Mouse (Mus musculus) forebrain, embryonic 12.5 days (tissue): ENCODE results near the gene Syne4. TPM values are rescaled to one million over a fixed set of nuclear protein-coding genes. Genes with fewer than 3 reads are reported as not detected.

Source experiments
- ATAC-seq: fragments of 200-750 bp; cut with Nextera tagmentation; 2 replicates; pipeline ENCODE4 v1.8.0; 2017; ENCODE audit warnings: moderate TSS enrichment; ENCODE audit not compliant: low FRiP score
- H3K27ac ChIP-seq: fragments of 300-500 bp; sonication (generic); 2 replicates; pipeline ENCODE4 v1.5.1; 2016; ENCODE audit warnings: mild to moderate bottlenecking
- H3K27me3 ChIP-seq: fragments of 300-500 bp; sonication (generic); 2 replicates; pipeline ENCODE4 v1.6.1; 2016; ENCODE audit warnings: mild to moderate bottlenecking
- H3K36me3 ChIP-seq: fragments of 300-500 bp; sonication (generic); replicated peaks from 2 replicates; pipeline ENCODE4 v1.6.1; 2016; ENCODE audit warnings: mild to moderate bottlenecking
- H3K4me1 ChIP-seq: fragments of 300-500 bp; sonication (generic); 2 replicates; pipeline ENCODE4 v1.6.1; 2016
- H3K4me2 ChIP-seq: fragments of 300-500 bp; sonication (generic); 2 replicates; pipeline ENCODE4 v1.6.1; 2016; ENCODE audit warnings: mild to moderate bottlenecking, moderate library complexity
- H3K4me3 ChIP-seq: fragments of 300-500 bp; sonication (generic); replicated peaks from 2 replicates; pipeline ENCODE4 v1.5.1; 2016; ENCODE audit warnings: mild to moderate bottlenecking
- H3K9ac ChIP-seq: fragments of 300-500 bp; sonication (generic); 2 replicates; pipeline ENCODE4 v1.6.1; 2016; ENCODE audit warnings: mild to moderate bottlenecking
- H3K9me3 ChIP-seq: fragments of 300-500 bp; sonication (generic); 2 replicates; pipeline ENCODE4 v1.6.1; 2016
- WGBS: fragments of 180-500 bp; shearing (Covaris S2); methylation state at CpG from one replicate; pipeline ENCODE4 v1.1.7; 2016; 5-methylcytosine and 5-hydroxymethylcytosine counted together
- polyA plus RNA-seq: library from polyadenylated mRNA; unstranded; fragments of >200 nt; fragmentation: Nextera tagmentation; extraction: Ambion mirVana; gene quantifications from 2 replicates; pipeline ENCODE4 v1.2.1, GENCODE M21; 2016

The Syne4 gene
- polyA plus RNA-seq, 1 experiment from 2014 or later = 21.8 TPM

- peaks cover 12% of the 10 kb centered on the region for H3K4me1 ChIP-seq
- ATAC-seq = no peak
- WGBS = 68% methylated on average over 8 of the region's 8 CpGs
Observed at GRCm38 (mm10) chr7:30286701-30287410, 27.8 kb upstream of the Syne4 start.

DNA sequence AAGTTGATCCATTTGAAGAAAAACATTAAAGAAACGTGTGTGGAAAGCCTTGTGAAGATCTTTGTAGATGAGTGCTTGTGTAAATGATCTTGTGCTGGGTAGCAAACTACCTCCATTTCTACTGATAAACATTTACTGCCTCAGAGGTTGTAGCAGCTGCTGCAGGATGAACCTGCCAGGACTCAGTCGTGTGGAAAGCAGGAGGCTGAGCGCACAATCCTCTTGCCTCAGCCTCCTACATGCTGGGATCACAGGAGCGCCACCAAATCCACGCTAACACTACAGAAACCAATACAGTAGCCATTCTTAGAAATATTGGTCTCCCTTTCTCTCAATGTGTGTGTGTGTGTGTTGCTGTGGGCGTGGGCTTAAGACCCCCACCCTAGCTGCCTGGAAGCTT is 26.6 kb upstream of the Syne4 start:
- Histone ChIP-seq H3K9me3 (no peaks in the 10 kb centered on the region), H3K9ac (no peak overlapping the region), H3K4me2 (no peak overlapping the region), H3K4me1 (peaks cover 22% of the 10 kb centered on the region), H3K4me3 (no peak overlapping the region), H3K27me3 (peaks cover 3% of the 10 kb centered on the region; the same call in 1 of the 2 replicates), H3K36me3 (peaks cover 5% of the 10 kb centered on the region; the same call in 1 of the 2 replicates), H3K27ac (no peak overlapping the region)
- no peak for ATAC-seq
- WGBS = 68% methylated on average over 6 of the region's 6 CpGs

More at GRCm38 (mm10) chr7:30286701-30287410, 27.8 kb upstream of the Syne4 start:
- Histone ChIP-seq H3K27me3 (peaks cover 3% of the 10 kb centered on the region; the same call in 1 of the 2 replicates), H3K27ac (no peak overlapping the region), H3K4me2 (no peak overlapping the region), H3K4me3 (no peak overlapping the region), H3K9ac (no peak overlapping the region), H3K36me3 (no peaks in the 10 kb centered on the region), H3K9me3 (no peaks in the 10 kb centered on the region)

DNA sequence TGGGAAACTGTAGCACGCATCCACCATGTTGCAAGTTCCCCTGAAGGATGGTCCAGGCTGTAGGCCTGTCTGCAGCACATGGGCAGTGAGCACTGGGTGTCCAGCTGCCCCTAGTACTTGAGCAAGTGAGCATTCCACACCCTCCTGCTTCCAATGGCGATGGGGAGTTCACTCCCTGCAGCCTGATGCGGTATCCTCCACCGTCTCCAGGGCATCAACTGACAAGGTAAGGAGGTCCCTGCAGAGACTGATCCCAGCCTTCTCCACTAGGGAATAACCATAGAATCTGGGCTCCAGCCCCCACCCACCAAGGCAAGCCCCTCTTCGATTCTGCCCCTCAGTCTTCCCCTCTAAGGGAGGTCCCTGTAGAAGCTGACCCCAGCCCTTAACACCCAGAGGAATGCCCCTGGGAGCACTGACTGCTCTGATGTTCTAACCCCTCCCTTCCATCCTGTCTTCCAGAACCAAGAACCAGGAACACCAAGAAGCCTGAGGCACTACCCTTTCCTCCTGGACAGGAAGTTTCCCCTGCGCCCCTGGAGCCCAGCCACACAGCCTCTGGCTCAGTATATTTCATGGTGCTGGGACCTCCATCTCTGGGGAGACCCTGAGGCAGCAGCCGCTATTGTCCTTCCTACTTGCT is 25.4 kb upstream of the Syne4 start:
- H3K9me3 ChIP-seq = no peaks in the 10 kb centered on the region
- peaks cover 31% of the 10 kb centered on the region for H3K4me1 ChIP-seq
- WGBS = 73% methylated on average over 7 of the region's 7 CpGs
- no peak for ATAC-seq
- H3K4me2 ChIP-seq = no peak overlapping the region
- H3K27ac ChIP-seq = no peak overlapping the region
- H3K36me3 ChIP-seq = peaks cover 6% of the 10 kb centered on the region; the same call in 1 of the 2 replicates
- no peak overlapping the region for H3K9ac ChIP-seq
- H3K27me3 ChIP-seq = peaks cover 3% of the 10 kb centered on the region; the same call in 1 of the 2 replicates
- no peak overlapping the region for H3K4me3 ChIP-seq

DNA sequence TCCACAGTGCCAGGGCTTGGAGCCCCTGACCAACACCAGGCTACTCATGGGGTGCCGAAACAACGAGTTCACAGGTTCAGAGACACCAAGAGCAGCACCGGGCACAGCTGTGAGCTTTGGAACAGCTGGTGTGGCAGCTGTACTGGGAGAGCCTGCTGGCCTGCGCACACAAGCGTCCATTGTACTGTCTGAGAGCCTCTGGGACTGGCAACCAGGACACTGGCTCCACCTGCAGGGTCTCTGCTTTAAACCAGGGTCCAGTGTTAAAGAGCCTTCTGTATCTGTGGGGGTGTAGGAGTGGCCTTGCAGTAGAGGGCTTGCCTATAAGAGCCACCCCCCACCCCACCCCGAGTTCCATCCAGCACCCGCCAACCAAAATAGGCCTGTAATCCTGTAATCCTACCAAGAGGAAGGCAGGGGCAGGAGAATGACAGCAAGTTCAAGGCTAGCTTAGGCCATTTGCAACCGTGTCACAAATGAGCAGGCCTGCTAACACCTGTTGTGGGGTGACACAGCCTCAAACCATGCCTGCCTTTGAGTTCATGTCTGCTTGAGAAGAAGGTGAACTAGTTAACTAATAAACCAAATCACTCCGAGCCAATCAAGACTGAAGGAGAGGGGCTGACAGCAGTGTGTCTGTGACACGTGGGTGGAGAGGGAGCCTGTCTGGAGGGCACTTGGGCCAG is 24.8 kb upstream of the Syne4 start:
- WGBS = 43% methylated on average over 10 of the region's 10 CpGs
- Histone ChIP-seq H3K9me3 (no peaks in the 10 kb centered on the region), H3K27ac (no peak overlapping the region), H3K36me3 (peaks cover 13% of the 10 kb centered on the region), H3K4me2 (no peak overlapping the region), H3K4me3 (no peak overlapping the region), H3K9ac (peak overlapping the region; percentile 25; the same call in 1 of the 2 replicates), H3K4me1 (peaks cover 36% of the 10 kb centered on the region), H3K27me3 (peaks cover 3% of the 10 kb centered on the region; the same call in 1 of the 2 replicates)
- ATAC-seq = no peak

- peaks cover 3% of the 10 kb centered on the region; the same call in 1 of the 2 replicates for H3K27me3 ChIP-seq
- peak within 1 kb of the TSS; percentile 96 for H3K9ac ChIP-seq
- H3K4me1 ChIP-seq = peaks cover 36% of the 10 kb centered on the region
- peak within 1 kb of the TSS; percentile 88 for H3K4me3 ChIP-seq
- peak within 1 kb of the TSS; percentile 89 for H3K4me2 ChIP-seq
- peaks cover 29% of the 10 kb centered on the region for H3K36me3 ChIP-seq
- H3K9me3 ChIP-seq = no peaks in the 10 kb centered on the region
- peak; percentile 88 for ATAC-seq
- WGBS = 6% methylated on average over 35 of the region's 35 CpGs
- peak within 1 kb of the TSS; percentile 87 for H3K27ac ChIP-seq
Observed at GRCm38 (mm10) chr7:30291215-30292131, 23.1 kb upstream of the Syne4 start, which contains the start of gene Clip3. TSS of gene Clip3 (plus strand) at chr7:30291728.

DNA sequence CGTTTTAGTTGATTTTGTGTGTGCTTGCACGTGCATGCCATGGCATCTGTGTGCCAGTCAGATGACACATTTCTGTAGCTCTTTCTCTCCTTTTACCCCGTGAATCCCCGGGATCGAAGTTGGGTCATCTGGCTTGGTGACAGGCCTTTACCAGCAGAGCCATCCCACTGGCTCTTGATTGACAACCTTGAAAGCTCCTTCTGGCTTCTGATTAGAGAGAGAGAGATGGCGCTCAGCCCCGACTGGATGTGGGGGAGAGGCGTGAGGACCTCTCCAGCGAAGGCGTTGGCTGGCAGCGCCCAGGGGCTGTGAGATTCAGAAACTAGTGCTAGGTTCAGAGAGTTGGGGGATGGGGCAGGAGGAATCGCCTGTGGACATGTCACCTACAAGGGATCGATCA is 20.8 kb upstream of the Syne4 start:
- Histone ChIP-seq H3K27ac (no peak overlapping the region), H3K27me3 (no peaks in the 10 kb centered on the region), H3K9me3 (no peaks in the 10 kb centered on the region), H3K9ac (no peak overlapping the region), H3K4me3 (no peak overlapping the region), H3K4me1 (peaks cover 36% of the 10 kb centered on the region), H3K4me2 (no peak overlapping the region), H3K36me3 (peaks cover 52% of the 10 kb centered on the region)
- WGBS = 84% methylated on average over 13 of the region's 13 CpGs
- ATAC-seq = no peak

DNA sequence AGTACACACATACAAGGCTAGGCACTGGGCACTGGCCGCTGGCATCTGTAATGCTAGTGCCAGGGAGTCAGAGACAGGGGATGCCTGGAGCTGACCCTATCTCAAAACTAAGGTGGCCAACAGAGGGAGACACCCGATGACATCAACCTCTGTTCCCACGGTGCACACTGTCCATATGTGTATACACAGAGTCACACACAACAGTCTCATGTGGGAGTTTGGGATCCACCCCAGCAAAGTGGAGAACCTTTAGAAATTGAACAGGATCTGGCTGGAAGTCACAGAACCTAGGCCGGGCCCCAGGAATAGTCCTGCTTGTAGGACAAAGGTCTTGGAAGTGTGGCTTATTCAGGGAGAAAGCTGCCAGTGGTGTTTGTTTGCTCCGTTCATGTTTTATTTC is 20.3 kb upstream of the Syne4 start:
- 94% methylated on average over 5 of the region's 5 CpGs for WGBS
- Histone ChIP-seq H3K4me3 (no peak overlapping the region), H3K27me3 (no peaks in the 10 kb centered on the region), H3K27ac (no peak overlapping the region), H3K36me3 (peaks cover 57% of the 10 kb centered on the region), H3K4me2 (no peak overlapping the region), H3K4me1 (peaks cover 35% of the 10 kb centered on the region), H3K9me3 (no peaks in the 10 kb centered on the region), H3K9ac (no peak overlapping the region)
- no peak for ATAC-seq

- Histone ChIP-seq H3K4me2 (no peak overlapping the region), H3K27me3 (no peaks in the 10 kb centered on the region), H3K4me1 (peaks cover 29% of the 10 kb centered on the region), H3K9ac (no peak overlapping the region), H3K9me3 (no peaks in the 10 kb centered on the region), H3K4me3 (no peak overlapping the region), H3K27ac (no peak overlapping the region), H3K36me3 (peaks cover 65% of the 10 kb centered on the region)
- ATAC-seq = no peak
- 80% methylated on average over 10 of the region's 10 CpGs for WGBS
Observed at GRCm38 (mm10) chr7:30295103-30295502, 19.5 kb upstream of the Syne4 start.

- no peak overlapping the region for H3K27ac ChIP-seq
- H3K4me1 ChIP-seq = peaks cover 24% of the 10 kb centered on the region
- H3K27me3 ChIP-seq = no peaks in the 10 kb centered on the region
- 96% methylated on average over 15 of the region's 15 CpGs for WGBS
- H3K4me2 ChIP-seq = no peak overlapping the region
- no peak for ATAC-seq
- H3K36me3 ChIP-seq = peaks cover 80% of the 10 kb centered on the region
- no peak overlapping the region for H3K4me3 ChIP-seq
- H3K9ac ChIP-seq = no peak overlapping the region
- H3K9me3 ChIP-seq = no peaks in the 10 kb centered on the region
Observed at GRCm38 (mm10) chr7:30296816-30297215, 17.8 kb upstream of the Syne4 start.

DNA sequence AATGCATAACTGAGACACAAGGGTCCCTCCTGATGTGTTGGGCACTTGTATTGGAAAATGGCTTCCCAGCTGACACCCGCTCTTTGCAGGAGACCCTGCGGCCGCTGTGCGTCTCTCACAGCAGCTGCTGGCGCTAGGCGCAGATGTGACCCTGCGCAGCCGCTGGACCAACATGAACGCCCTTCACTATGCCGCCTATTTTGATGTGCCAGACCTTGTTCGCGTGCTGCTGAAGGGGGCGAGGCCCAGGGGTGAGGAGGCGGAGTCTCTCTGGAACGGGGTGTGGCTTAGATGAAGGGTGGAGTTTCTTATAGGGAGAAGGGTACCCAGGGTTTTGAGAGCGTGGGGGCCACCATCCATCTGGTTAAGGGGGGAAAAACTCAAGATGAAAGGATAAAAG is 17.3 kb upstream of the Syne4 start:
- H3K4me3 ChIP-seq = no peak overlapping the region
- 87% methylated on average over 16 of the region's 16 CpGs for WGBS
- no peaks in the 10 kb centered on the region for H3K27me3 ChIP-seq
- no peak overlapping the region for H3K4me2 ChIP-seq
- no peak overlapping the region for H3K27ac ChIP-seq
- H3K36me3 ChIP-seq = peaks cover 85% of the 10 kb centered on the region
- H3K9ac ChIP-seq = no peak overlapping the region
- no peaks in the 10 kb centered on the region for H3K9me3 ChIP-seq
- H3K4me1 ChIP-seq = peaks cover 22% of the 10 kb centered on the region
- ATAC-seq = no peak

GRCm38 (mm10) chr7:30300914-30301313 is 13.7 kb upstream of the Syne4 start:
- Histone ChIP-seq H3K27ac (no peak overlapping the region), H3K36me3 (peaks cover 91% of the 10 kb centered on the region)
- 47% methylated on average over 3 of the region's 3 CpGs for WGBS

More at GRCm38 (mm10) chr7:30300914-30301313, 13.7 kb upstream of the Syne4 start:
- Histone ChIP-seq H3K9me3 (no peaks in the 10 kb centered on the region), H3K4me1 (no peaks in the 10 kb centered on the region), H3K4me3 (no peak overlapping the region), H3K27me3 (no peaks in the 10 kb centered on the region), H3K4me2 (no peak overlapping the region), H3K9ac (no peak overlapping the region)
- ATAC-seq = no peak
